Mouse (Mus musculus): ENCODE results near the gene Tmem14a.
"Not testable (repeated sequence)": the region's sequence is repeated elsewhere in the genome, so short reads cannot be mapped to it uniquely, and the experiment has no call there.

The Tmem14a gene

GRCm38 (mm10) chr1:21218489-21218919, at the start of gene Tmem14a:
TSS of gene Tmem14a (plus strand) at chr1:21218575.
- in situ Hi-C loops (cut with MboI, MseI): loop anchor here (5.0 kb wide), 1 partner anchor 119 kb away; no protein-coding TSS in a partner anchor

DNA sequence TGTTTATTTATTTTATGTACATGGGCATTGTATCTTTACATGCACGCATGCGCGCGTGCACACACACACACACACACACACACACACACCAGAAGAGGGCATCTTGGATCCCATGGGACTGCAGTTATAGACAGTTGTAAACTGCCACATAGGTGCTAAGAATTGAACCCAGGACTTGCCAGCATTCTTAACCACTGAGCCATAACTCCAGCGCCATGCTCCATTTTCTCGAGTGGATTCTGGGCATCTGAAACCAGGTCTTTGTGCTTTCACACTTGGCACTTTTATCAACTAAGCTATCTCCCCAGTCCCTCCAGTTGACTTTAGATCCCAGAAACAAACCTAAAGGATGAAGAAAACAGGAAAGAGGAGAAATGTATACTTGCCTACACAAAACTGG, 33.2 kb upstream of the Tmem14a start:
- in situ Hi-C loops (cut with MboI, MseI): no loop called here

- in situ Hi-C loops (cut with MboI, MseI): no loop called here
Measured at GRCm38 (mm10) chr1:21206241-21206640, 12.1 kb upstream of the Tmem14a start.

DNA sequence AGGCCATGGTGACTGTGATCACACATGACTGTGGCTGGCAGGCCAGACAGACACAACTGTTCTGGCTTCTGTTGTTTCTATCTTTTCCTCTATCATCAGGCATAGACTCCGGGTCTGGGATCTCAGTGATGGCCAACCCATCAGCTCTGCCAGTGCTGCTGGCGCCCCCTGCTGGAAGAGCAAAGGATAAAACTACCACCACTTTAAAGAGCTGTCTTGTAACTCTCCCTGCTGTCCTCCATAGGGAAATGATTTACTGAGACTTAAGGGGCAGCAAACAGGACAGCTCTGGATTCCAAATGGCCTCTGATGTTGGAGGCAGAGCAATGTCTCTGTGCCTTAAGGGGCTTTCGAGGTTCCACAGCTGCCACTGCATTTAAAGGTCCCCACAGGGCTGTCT, 4.8 kb upstream of the Tmem14a start:
- in situ Hi-C loops (cut with MboI, MseI): loop anchor here (5.0 kb wide), 1 partner anchor 64 kb away; no protein-coding TSS in a partner anchor

DNA sequence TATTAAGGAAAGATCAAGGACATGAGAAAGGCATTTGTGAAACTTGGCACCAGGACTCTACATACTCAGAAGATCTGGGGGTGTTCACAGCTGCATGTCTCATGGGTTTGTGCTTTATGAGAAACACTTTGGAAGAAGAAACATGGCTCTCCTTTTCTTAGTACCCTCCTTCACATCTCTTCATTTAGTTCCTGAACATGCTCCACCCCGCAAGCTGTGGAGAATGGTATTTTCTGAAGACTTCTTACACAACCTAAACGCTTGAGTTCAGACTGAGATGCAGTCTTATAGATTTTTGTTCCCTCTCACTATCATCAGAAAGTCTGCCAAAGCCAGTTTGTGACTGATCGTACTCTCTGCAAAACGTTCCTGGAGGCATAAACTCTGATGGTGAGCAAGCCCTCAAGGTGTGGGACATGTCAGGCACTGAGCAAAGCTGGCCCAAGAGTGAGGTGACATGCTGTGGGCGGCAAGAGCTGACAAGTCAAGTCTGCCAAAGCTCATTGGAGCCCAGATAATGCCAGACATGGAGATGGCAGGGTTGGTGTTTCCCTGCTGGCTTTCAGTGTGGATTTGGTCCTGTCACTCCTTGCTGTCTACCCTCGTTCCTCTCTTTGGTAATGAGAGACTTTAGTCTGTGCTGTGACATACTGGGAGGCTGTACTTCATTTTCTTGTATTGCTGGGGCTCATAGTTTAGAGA, 4.2 kb upstream of the Tmem14a start:
- in situ Hi-C loops (cut with MboI, MseI): loop anchor here (5.0 kb wide), 1 partner anchor 63 kb away; no protein-coding TSS in a partner anchor

DNA sequence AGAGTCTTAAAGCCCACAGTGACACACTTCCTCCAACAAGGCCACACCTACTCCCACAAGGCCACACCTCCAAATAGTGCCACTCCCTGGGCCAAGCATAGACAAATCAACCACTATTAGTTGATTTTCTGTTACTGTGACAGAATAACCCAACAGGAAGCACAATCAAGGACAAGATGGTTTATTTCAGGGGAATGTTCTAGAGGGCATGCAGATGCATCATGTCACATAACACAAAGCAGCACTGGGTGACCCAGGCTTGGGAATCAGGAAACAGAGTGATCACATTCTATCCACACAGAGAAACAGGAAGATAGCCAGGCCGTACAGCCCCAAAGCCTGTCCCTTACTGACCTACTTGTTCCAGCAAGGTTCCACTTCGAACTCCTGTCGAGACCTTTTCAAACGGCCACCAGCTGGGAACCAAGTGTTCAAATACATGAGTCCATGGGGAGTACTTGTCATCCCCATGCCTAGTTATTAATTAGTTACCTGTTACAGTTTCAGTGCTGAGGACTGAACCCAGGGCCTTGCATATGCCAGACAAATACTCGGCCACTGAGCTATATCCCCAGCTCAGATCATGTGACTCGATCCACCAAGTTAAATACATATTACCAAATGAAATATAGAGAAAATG, 9.5 kb downstream of the Tmem14a start:
- in situ Hi-C loops (cut with MboI, MseI): no loop called here

DNA sequence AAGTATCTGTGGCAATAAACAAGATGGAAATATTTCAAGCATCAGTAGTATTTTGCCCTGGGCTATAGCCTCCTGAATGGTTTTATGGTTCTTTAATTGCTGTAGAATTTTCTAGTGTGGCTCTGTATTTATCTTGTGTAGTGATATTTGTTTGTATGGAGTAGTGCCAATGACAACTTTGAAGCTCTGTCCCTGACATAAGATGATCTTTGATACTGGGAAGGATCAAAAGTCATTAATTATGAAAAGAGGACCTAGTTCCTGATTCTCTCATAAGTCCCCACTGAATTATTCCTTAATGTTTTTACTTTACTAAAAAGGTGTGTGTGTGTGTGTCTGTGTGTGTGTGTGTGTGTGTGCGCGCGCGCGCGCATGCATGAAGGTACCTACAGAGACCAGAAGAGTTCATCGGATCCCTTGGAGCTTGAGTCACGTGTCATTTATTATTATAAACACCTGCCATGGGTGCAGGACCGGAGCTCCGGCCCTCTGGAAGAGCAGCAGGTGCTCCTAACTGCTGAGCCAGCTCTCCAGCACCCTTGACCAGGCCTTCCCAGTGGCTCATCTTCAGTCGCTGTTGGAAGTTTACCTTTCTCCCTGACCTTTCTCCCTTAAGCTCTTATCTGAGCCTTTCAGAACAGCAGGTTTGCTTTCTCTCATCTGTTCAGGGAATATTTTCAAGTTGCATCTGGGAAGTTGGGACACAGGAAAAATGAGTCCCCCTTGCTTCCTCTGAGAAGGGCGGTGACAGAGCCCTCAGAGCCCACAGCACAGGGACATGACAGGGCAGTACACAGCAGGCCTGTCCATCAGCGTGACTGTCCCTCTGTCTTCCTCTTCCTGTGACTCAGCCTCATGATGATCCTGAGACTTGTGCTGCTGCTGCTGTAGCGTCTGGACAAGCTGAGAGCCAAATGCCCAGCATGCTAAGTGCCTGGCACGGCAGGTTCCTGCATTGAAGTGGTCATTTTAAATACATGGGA, 10.7 kb downstream of the Tmem14a start:
- in situ Hi-C loops (cut with MboI, MseI): not testable (repeated sequence)

DNA sequence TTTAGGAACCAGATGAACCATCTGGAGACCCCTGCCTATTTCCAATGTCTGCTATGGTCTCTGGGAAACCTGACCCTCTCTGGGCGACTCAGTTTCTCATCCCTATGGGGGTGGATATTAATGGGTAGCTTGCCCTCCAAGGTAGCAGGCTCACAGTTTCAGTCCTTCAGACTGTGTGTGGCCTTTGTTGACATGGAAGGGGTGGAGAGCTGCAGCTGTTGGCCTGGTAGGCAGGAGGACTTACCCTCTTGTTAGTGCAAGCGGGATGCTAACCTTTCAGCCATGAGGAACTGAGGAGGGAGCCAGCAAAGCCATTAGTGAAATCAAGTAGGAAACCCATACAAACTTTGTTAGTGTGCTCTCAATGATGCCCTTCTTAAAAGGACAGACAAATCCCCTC, 12.0 kb downstream of the Tmem14a start:
- in situ Hi-C loops (cut with MboI, MseI): no loop called here

DNA sequence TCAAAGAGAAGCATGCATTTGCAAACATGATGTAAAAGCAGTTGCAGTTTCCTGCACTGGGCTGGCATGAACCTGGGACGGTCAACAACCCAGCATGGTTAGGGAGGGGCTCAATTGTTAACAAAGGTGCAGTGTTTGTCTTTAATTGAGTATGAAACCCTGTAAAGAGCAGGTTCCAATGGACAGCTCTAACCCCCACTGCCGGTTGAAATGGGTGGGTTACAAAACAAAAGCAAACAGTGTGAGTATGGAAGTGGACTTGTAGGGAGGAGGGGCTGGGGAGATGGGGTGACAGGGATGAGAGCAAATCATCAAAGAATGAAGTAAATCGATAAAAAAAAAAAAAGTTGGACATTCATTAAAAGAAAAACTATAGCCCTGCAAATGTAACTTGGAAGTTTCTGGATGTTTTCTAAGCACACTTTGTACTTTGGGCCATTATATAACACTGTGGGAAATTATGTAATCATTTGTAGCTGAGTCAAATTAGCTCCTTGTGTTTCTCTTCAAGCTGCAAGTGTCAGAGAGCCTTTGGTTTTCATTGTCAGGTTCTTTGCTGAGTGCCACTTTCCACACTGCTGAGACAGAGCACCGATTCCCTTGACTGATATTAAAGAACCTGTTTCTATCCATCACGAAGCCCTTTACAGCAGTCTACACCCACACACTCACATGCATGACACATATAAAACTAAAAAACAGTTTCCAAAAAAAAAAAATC, 13.5 kb downstream of the Tmem14a start:
- in situ Hi-C loops (cut with MboI, MseI): no loop called here

GRCm38 (mm10) chr1:21232516-21232915, 14.1 kb downstream of the Tmem14a start:
- in situ Hi-C loops (cut with MboI, MseI): no loop called here

- in situ Hi-C loops (cut with MboI, MseI): no loop called here
Measured at GRCm38 (mm10) chr1:21235359-21235758, 17.0 kb downstream of the Tmem14a start.

- in situ Hi-C loops (cut with MboI, MseI): no loop called here
Measured at GRCm38 (mm10) chr1:21239911-21240898, 21.8 kb downstream of the Tmem14a start, which contains the start of gene Gsta3. TSS of gene Gsta3 (plus strand) at chr1:21240589.

GRCm38 (mm10) chr1:21241096-21241495, 22.7 kb downstream of the Tmem14a start:
- in situ Hi-C loops (cut with MboI, MseI): no loop called here

DNA sequence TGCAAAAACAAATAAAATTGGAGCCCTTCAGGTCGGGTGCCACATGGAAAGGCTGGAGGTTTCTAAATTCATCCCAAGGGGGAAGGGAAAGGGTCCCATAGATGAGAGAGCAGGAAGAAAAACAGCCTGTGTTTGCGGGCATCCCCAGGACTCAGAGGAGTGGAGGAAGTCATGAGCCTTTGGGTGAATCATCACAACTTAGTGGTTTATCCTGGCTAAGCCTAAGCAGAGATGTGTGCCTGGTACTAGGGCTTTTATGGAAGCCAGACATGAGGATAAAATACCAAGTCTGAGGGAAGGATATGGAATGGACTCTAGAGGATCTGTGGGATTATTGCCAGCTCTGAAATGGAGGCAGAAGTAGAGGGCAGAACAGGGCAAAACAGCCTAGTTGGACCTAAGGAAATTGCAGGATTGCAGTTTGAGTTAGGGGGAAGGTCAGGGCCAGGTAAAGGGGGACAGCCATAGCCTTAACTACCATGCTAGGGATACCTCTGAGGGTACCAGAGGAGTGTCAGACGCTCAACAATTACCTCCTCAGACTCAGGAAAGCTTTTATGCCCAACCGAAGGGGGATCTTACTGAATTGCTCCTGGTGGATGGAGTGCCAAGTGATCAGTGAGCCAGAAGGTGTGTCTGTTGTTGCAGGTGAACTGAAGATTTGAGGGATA, 26.1 kb downstream of the Tmem14a start:
- in situ Hi-C loops (cut with MboI, MseI): no loop called here

- in situ Hi-C loops (cut with MboI, MseI): no loop called here
Measured at GRCm38 (mm10) chr1:21246136-21246535, 27.8 kb downstream of the Tmem14a start.

GRCm38 (mm10) chr1:21247896-21248295, 29.5 kb downstream of the Tmem14a start:
- in situ Hi-C loops (cut with MboI, MseI): no loop called here

DNA sequence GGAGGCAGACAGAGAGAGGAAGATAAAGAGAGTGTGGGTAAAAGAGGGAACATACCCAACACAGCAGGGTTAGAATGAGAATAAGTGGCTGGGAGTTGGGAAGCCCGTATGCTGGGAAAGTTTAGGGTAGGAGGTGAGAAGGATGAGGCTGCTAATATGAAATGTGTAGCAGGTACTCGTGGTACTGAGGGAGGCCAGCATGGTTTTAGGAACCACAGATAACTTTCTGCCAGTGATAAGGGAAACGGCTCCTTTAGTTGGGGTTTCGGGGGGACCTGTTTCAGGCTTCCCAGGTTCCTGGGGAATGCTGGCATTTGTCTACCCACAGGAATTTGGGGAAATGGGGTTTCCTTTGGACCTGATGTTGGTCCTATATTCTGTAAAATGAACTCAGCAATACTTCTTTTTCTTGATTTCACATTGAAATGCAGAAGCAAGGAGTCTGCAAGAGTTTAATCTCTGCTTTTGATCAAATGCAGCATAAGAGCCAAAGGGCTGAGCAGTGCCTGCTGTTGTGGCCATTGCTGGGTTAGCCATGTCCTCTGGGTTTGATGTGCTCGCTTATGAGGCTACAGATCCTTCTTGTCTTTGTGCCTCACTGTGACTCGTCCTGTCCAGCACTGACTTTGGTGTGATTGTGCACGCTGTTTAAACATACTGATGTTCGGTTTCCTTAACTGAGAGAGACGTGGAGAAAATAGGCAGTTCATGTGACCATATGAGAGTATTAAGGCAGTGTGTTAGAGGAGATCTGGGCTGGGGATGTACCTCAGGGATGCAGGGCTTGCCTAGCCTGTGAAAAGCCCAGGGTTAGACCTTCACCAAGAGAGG, 30.4 kb downstream of the Tmem14a start:
- in situ Hi-C loops (cut with MboI, MseI): no loop called here

GRCm38 (mm10) chr1:21251661-21252060, 33.3 kb downstream of the Tmem14a start:
- in situ Hi-C loops (cut with MboI, MseI): no loop called here

Measured in regulatory T cell (primary cell).